Mouse (Mus musculus): ENCODE results near the gene Mrpl38.
"Not testable (repeated sequence)": the region's sequence is repeated elsewhere in the genome, so short reads cannot be mapped to it uniquely, and the experiment has no call there.

The Mrpl38 gene

DNA sequence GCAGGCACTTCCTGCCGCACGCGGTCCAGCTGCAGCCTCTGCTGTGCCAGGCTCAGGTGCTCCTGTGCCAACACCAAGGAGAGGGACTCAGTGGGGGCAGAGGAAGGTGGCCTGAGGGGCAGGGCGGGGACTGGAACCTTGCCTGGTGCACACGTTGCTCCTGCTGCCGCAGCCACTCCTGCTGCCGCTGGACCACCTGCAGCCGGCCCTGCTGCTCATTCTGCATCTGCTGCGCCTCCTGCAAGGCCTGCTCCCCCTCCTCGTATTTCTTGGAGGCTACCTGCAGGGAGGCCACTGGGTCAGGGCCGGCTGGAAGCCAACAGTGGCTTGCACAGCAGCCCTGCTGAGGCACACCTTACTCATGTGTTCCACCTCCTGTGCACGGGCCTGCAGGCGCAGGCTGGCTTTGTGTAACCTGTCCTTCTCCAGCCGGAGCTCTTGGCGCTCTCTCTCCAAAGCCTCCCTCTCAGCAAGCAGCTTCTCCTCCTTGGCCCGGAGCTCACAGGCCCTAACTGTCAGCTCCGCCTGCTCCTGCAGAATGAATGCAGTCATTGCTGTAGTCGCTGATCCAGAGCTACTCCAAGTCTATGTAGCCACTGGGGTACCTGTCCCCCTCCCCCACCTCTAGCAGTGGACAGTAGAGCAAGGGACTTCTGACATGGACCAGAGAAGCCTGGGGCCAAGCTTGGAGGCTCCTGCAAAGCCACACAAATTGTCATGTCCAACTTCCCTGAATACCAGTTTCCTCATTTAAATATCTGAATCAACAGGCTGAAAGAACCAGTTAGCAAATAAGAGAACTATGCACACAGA lies 7.0 kb upstream of the Mrpl38 start:
- no peak for DNase-seq (ENCODE audit: low read depth, low spot score)

- DNase-seq (ENCODE audit: low read depth, low spot score) = no peak
Observed at GRCm38 (mm10) chr11:116143468-116143867, 4.8 kb upstream of the Mrpl38 start.

GRCm38 (mm10) chr11:116142211-116142991 lies 3.7 kb upstream of the Mrpl38 start:
- no peak for DNase-seq (ENCODE audit: low read depth, low spot score)

GRCm38 (mm10) chr11:116138096-116138467 lies 586 bp downstream of the Mrpl38 start:
- DNase-seq (ENCODE audit: low read depth, low spot score) = no peak

- DNase-seq (ENCODE audit: low read depth, low spot score) = no peak
Observed at GRCm38 (mm10) chr11:116134171-116134570, 4.5 kb downstream of the Mrpl38 start.

DNA sequence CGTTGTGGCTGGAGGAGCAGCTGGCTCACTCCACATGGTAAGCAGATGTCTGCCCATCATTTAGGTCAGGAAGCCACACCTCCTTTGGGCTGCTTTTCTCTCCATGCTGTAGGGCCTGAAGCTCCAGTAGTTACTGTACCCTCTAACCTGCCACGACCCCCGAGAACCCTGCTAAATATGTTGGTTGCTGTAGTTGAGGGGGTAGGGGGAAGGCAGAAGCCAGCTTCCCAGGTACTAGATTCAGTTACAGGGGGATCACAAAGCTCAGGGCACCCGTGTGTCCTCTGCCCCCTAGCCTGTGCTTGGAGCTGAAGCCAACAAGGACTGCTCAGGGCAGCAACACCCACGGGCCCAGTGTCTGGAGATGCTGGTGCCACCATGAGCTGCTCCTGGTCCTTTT lies 5.2 kb downstream of the Mrpl38 start:
- no peak for DNase-seq (ENCODE audit: low read depth, low spot score)

GRCm38 (mm10) chr11:116132366-116133333 lies 6.0 kb downstream of the Mrpl38 start:
- peak; percentile 73 for DNase-seq (ENCODE audit: low read depth, low spot score)

- no peak for DNase-seq (ENCODE audit: low read depth, low spot score)
Observed at GRCm38 (mm10) chr11:116131349-116132170, 7.1 kb downstream of the Mrpl38 start.

DNA sequence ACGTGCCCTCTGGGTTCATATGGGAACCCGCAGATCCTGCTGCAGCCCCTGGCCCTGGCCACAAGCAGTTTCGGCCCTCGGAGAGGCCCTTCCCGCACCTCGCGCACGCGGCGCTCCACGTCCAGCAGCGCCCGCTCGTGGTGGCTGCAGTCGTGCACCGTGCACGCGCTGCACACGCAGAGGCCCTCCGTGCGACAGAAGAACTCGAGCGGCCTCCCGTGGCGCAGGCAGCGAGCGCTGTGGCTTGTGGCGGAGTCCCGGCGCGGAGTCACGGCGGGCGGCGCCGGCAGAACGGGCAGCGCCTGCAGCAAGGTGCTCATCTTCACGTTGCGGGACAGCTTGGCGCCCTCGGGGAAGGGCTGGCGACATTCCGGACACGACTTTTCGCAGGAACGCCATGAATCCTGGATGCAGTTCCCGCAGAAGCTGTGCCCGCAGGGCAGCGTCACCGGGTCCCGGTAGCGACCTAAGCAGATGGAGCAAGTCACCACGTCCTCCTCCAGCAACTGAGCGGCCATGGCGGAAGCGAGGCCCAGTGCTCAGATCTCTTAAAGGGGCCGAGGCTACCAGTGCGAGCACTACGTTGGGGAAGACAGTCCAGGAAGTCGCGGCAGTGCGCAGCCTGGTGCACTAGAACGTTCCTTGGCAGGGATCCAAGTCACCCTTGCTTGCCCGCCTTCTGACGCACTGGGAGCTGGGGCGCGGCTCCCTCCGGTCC lies 8.0 kb downstream of the Mrpl38 start, which contains the start of gene Trim65:
Gene Trim65, minus strand, starts transcription at position 641 of the 718 bp plus-strand sequence.
- peak; percentile 89 for DNase-seq (ENCODE audit: low read depth, low spot score)

GRCm38 (mm10) chr11:116129993-116130487 lies 8.6 kb downstream of the Mrpl38 start:
- DNase-seq (ENCODE audit: low read depth, low spot score) = no peak

DNA sequence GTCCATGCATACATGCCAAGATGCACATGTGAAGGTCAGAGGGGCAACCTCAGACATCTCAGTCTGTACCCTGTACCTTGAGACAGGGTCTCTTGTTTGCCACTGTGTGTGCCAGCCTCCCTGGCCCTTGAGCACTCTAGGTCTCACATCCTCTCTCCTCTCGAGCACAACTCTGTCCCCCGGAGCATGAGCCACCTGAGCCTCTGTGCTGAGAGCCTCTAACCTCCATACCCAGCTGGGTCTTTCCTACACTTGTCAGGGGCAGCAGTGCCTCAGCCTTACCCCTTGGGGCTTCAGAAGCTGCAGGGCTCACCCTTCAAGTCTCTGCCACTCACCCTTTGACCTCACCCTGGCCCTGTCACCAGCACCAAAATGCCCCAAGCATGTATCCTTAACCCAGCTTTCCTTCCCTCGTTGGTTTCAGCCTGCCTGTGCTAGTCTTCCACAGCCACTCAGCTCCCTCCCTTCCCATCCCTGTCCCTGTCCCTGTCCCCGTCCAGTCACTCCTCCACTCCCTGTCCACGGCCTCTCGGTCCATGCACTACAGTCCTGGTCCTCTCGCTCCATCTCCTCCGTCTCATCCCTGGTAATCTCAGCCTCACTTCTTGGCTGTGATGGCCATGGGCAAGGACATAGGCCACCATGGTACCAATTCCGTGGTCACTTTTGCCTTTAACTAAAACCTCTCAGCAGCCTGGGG lies 9.4 kb downstream of the Mrpl38 start:
- DNase-seq (ENCODE audit: low read depth, low spot score) = peak; percentile 35

GRCm38 (mm10) chr11:116127986-116128385 lies 10.7 kb downstream of the Mrpl38 start:
- no peak for DNase-seq (ENCODE audit: low read depth, low spot score)

DNA sequence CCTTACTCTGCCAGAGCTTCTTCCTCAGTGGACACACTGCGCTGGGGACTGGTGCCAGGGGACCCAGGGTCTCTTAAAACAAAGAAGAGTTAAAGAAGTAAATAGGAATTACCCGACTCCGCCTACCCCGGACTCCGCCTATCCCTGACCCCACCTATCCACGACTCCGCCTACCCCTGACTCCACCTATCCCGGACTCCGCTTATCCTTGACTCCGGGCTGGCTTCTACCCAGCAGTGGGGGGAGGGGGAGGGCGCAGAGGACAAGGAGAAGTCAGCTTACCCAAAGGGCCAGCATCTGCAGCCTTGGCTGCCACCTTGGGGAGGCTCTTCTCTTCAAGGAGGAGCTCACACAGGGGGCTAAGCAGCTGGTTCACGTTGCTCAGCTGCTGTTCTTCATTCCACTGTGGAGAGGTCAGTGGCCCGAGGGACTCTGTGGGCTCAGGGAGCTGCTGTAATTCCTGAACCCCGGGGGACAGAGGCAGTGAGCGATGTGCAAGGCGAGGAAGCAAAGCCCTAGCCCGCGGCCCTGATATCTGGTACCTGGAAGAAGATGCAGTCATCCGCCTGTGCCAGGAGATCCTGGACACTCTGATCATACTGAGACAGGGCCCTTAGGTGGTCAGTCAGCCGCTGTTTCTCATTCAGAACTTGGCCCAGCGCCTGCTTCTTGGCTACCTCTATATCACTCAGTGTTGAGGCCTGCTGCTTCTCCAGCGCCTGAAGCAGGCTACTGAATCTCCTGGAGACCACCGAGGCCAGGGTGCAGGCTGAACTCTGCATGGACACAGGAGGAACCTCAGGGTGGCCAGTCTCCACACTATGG lies 11.3 kb downstream of the Mrpl38 start, which contains the start of gene Trim47:
Gene Trim47, minus strand, starts transcription at position 55 of the 825 bp plus-strand sequence.
- DNase-seq (ENCODE audit: low read depth, low spot score) = no peak

GRCm38 (mm10) chr11:116126261-116126660 lies 12.4 kb downstream of the Mrpl38 start:
- no peak for DNase-seq (ENCODE audit: low read depth, low spot score)

GRCm38 (mm10) chr11:116121731-116122245 lies 16.9 kb downstream of the Mrpl38 start:
- not testable (repeated sequence) for DNase-seq (ENCODE audit: low read depth, low spot score)

GRCm38 (mm10) chr11:116117819-116118218 lies 20.8 kb downstream of the Mrpl38 start:
- peak; percentile 36 for DNase-seq (ENCODE audit: low read depth, low spot score)

DNA sequence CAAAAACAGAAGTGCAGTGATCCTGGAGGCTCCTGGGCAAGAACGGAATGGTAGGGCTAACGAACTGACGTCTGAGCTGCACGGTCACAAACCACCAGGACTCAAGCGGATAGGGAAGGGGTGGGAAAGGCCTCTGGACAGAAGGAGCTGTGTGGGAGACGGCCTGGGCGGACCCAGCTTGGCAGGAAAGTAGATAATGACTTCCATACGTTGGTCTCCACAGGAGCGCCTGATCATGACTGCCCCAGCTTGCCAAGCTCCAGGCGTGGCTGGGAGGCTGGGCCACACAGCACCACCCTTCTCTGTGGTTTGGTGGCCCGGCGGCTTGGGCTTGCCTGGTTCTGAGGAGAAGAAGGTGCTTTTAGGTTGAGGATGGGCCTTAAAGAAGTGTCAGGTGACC lies 21.4 kb downstream of the Mrpl38 start:
- no peak for DNase-seq (ENCODE audit: low read depth, low spot score)

DNA sequence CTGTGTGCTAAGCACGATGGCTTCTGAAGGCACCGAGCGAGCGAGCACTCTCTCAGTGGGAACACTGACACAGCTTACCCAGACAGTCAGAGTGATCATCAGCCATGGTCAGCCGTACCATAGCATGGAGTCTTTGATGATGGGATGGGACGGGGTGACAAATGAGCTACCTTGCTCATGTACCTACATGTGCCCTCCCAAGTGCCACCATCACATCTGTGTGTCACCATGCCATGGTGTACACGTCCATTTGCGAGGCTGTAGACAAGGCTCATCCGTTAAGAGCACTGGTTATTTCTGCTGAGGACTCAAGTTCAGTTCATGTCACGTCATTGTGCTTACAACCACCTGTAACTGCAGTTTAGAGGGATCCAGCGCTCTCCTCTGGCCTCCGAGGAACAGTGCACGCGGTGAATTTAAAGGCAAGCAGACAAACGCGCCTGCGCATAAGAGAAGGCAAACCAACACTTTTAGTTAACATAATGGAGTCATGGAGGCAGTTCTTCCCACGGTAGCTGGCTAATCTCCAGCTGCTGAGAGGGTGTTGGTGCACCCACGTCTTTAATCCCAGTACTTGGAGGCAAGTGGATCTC lies 27.0 kb downstream of the Mrpl38 start:
- DNase-seq (ENCODE audit: low read depth, low spot score) = no peak
